Mouse (Mus musculus) liver, postnatal 0 days (tissue): Measurements from ENCODE around the gene Sf3b6.

ENCODE experiments used
- CTCF ChIP-seq: sonication (generic); IDR thresholded peaks from 2 replicates; pipeline ENCODE4 v1.5.1; 2016; ENCODE audit warnings: antibody characterized with exemption, low read depth
- EP300 ChIP-seq: IDR thresholded peaks from 2 replicates; pipeline ENCODE4 v1.6.1; 2016; ENCODE audit warnings: antibody characterized with exemption, low read depth, mild to moderate bottlenecking

GRCm38 (mm10) chr12:4875623-4876022, 58.3 kb downstream of the Sf3b6 start:
- no peak for TF ChIP-seq CTCF
- TF ChIP-seq EP300 = no peak
